Mouse (Mus musculus) liver, postnatal 0 days (tissue): Measurements from ENCODE around the gene Hoxa7.

Experiments used
- CTCF ChIP-seq: sonication (generic); IDR thresholded peaks from 2 replicates; pipeline ENCODE4 v1.5.1; 2016; ENCODE audit warnings: antibody characterized with exemption, low read depth
- EP300 ChIP-seq: IDR thresholded peaks from 2 replicates; pipeline ENCODE4 v1.6.1; 2016; ENCODE audit warnings: antibody characterized with exemption, low read depth, mild to moderate bottlenecking

GRCm38 (mm10) chr6:52166431-52167077, 55.1 kb downstream of the Hoxa7 start:
- TF ChIP-seq CTCF (no peak), EP300 (no peak)
